Mouse (Mus musculus) adrenal gland, adult 8-10 months (tissue): Measurements from ENCODE around the gene Noct. TPM values are rescaled to one million over a fixed set of nuclear protein-coding genes. Genes with fewer than 3 reads are reported as not detected.
"Not testable (repeated sequence)": the region's sequence is repeated elsewhere in the genome, so short reads cannot be mapped to it uniquely, and the experiment has no call there.

Experiments used
- DNase-seq: peaks from one replicate; pipeline ENCODE4 v3.0.0; 2022
- total RNA-seq, 4 experiments: library from RNA; stranded (reverse); gene quantifications; 2 replicates each; pipeline ENCODE4 v1.2.4; 2022

The Noct gene
- total RNA-seq, 4 experiments from 2014 or later: 12.8 to 16.4 (median 14.1) TPM

GRCm38 (mm10) chr3:51206521-51206920 is 17.7 kb upstream of the Noct start:
- DNase-seq: no peak

- no peak for DNase-seq
Observed at GRCm38 (mm10) chr3:51208633-51209032, 15.6 kb upstream of the Noct start.

- DNase-seq: no peak
Observed at GRCm38 (mm10) chr3:51209503-51210314, 14.5 kb upstream of the Noct start.

GRCm38 (mm10) chr3:51210485-51210884 is 13.8 kb upstream of the Noct start:
- DNase-seq: no peak

GRCm38 (mm10) chr3:51213111-51213510 is 11.1 kb upstream of the Noct start:
- no peak for DNase-seq

- DNase-seq: no peak
Observed at GRCm38 (mm10) chr3:51215681-51216080, 8.6 kb upstream of the Noct start.

- not testable (repeated sequence) for DNase-seq
Observed at GRCm38 (mm10) chr3:51216351-51216750, 7.9 kb upstream of the Noct start.

GRCm38 (mm10) chr3:51218385-51218784 is 5.9 kb upstream of the Noct start:
- DNase-seq: not testable (repeated sequence)

- no peak for DNase-seq
Observed at GRCm38 (mm10) chr3:51219213-51219612, 5.0 kb upstream of the Noct start.

GRCm38 (mm10) chr3:51220846-51221245 is 3.4 kb upstream of the Noct start:
- no peak for DNase-seq

GRCm38 (mm10) chr3:51221847-51222246 is 2.4 kb upstream of the Noct start:
- DNase-seq: no peak

- no peak for DNase-seq
Observed at GRCm38 (mm10) chr3:51222302-51222701, 1.9 kb upstream of the Noct start.

- DNase-seq: no peak
Observed at GRCm38 (mm10) chr3:51222834-51223460, 1.3 kb upstream of the Noct start.

- DNase-seq: no peak
Observed at GRCm38 (mm10) chr3:51223556-51223955, 691 bp upstream of the Noct start.

- DNase-seq: no peak
Observed at GRCm38 (mm10) chr3:51225226-51225750, 1.0 kb downstream of the Noct start.

GRCm38 (mm10) chr3:51225979-51226378 is 1.7 kb downstream of the Noct start:
- DNase-seq: no peak

GRCm38 (mm10) chr3:51226601-51227000 is 2.4 kb downstream of the Noct start:
- DNase-seq: no peak

- no peak for DNase-seq
Observed at GRCm38 (mm10) chr3:51228038-51228820, 4.0 kb downstream of the Noct start.

- DNase-seq: no peak
Observed at GRCm38 (mm10) chr3:51228821-51229205, 4.6 kb downstream of the Noct start.

- no peak for DNase-seq
Observed at GRCm38 (mm10) chr3:51229226-51229625, 5.0 kb downstream of the Noct start.

- no peak for DNase-seq
Observed at GRCm38 (mm10) chr3:51230146-51230835, 6.0 kb downstream of the Noct start.

- DNase-seq: no peak
Observed at GRCm38 (mm10) chr3:51230886-51231285, 6.6 kb downstream of the Noct start.
